Mouse (Mus musculus) heart, embryonic 10.5 days (tissue): ENCODE measurements around the gene Bpifb5. TPM values are rescaled to one million over a fixed set of nuclear protein-coding genes. Genes with fewer than 3 reads are reported as not detected.
"Not testable (repeated sequence)": the region's sequence is repeated elsewhere in the genome, so short reads cannot be mapped to it uniquely, and the experiment has no call there.

ENCODE experiments used
- DNase-seq: peaks from one replicate; pipeline ENCODE4 v3.0.0-alpha.2; 2017; ENCODE audit warnings: low spot score
- H3K27ac ChIP-seq: fragments of 300-500 bp; sonication (generic); 2 replicates; pipeline ENCODE4 v1.5.1; 2016; ENCODE audit warnings: mild to moderate bottlenecking
- H3K27me3 ChIP-seq: fragments of 300-500 bp; sonication (generic); 2 replicates; pipeline ENCODE4 v1.6.1; 2016; ENCODE audit warnings: mild to moderate bottlenecking; ENCODE audit not compliant: poor library complexity, insufficient read depth, severe bottlenecking
- H3K36me3 ChIP-seq: fragments of 300-500 bp; sonication (generic); 2 replicates; pipeline ENCODE4 v1.6.1; 2016; ENCODE audit warnings: mild to moderate bottlenecking, moderate library complexity
- H3K4me1 ChIP-seq: fragments of 300-500 bp; sonication (generic); 2 replicates; pipeline ENCODE4 v1.6.1; 2016; ENCODE audit warnings: mild to moderate bottlenecking
- H3K4me3 ChIP-seq: fragments of 300-500 bp; sonication (generic); 2 replicates; pipeline ENCODE4 v1.5.1; 2016; ENCODE audit warnings: mild to moderate bottlenecking, moderate library complexity
- H3K9me3 ChIP-seq: fragments of 300-500 bp; sonication (generic); 2 replicates; pipeline ENCODE4 v1.6.1; 2016; ENCODE audit warnings: mild to moderate bottlenecking, moderate library complexity
- WGBS: fragments of 180-500 bp; shearing (Covaris S2); methylation state at CpG from one replicate; pipeline ENCODE4 v1.1.7; 2016; 5-methylcytosine and 5-hydroxymethylcytosine counted together
- polyA plus RNA-seq: library from polyadenylated mRNA; unstranded; fragments of >200 nt; fragmentation: Nextera tagmentation; extraction: Ambion mirVana; gene quantifications from 2 replicates; pipeline ENCODE4 v1.2.1, GENCODE M21; 2016

The Bpifb5 gene
- polyA plus RNA-seq, 1 experiment from 2014 or later, result 0.51 TPM

GRCm38 (mm10) chr2:154255254-154255653, 31.7 kb downstream of the Bpifb5 start:
- not testable (repeated sequence) for DNase-seq, H3K4me3 ChIP-seq, H3K9me3 ChIP-seq, H3K36me3 ChIP-seq, H3K27me3 ChIP-seq, H3K27ac ChIP-seq, H3K4me1 ChIP-seq
- WGBS, result 86% methylated on average over 2 of the region's 4 CpGs

GRCm38 (mm10) chr2:154255770-154256169, 32.2 kb downstream of the Bpifb5 start:
- 67% methylated on average over 4 of the region's 4 CpGs for WGBS
- peak; percentile 52 for DNase-seq
- Histone ChIP-seq H3K36me3 (no peaks in the 10 kb centered on the region), H3K4me1 (no peaks in the 10 kb centered on the region), H3K27me3 (no peaks in the 10 kb centered on the region), H3K9me3 (no peaks in the 10 kb centered on the region), H3K4me3 (no peak overlapping the region), H3K27ac (no peak overlapping the region)

- 79% methylated on average over 5 of the region's 5 CpGs for WGBS
- not testable (repeated sequence) for DNase-seq, H3K36me3 ChIP-seq, H3K27ac ChIP-seq, H3K4me1 ChIP-seq, H3K27me3 ChIP-seq, H3K4me3 ChIP-seq, H3K9me3 ChIP-seq
These were observed 34.0 kb downstream of the Bpifb5 start, which contains the start of gene Bpifb9a for GRCm38 (mm10) chr2:154257554-154257953. TSS of gene Bpifb9a (plus strand) at chr2:154257854.

GRCm38 (mm10) chr2:154264397-154264796, 40.9 kb downstream of the Bpifb5 start:
- not testable (repeated sequence) for H3K4me1 ChIP-seq, H3K4me3 ChIP-seq, H3K36me3 ChIP-seq, H3K27me3 ChIP-seq, H3K27ac ChIP-seq, H3K9me3 ChIP-seq, DNase-seq
- WGBS, result 51% methylated on average over 3 of the region's 3 CpGs

Other genes with a start within 250 kb of the Bpifb5 start
- gene Bpifa6, start 248.8 kb upstream of the Bpifb5 start, polyA plus RNA-seq, result not detected in 2 replicates
- gene Bpifa2, start 215.5 kb upstream of the Bpifb5 start, polyA plus RNA-seq, result not detected in 2 replicates
- gene Bpifa3, start 93.4 kb upstream of the Bpifb5 start, polyA plus RNA-seq, result not detected in 2 replicates
- gene Bpifa1, start 80.9 kb upstream of the Bpifb5 start, polyA plus RNA-seq, result not detected in 2 replicates
- gene Bpifa5, start 61.1 kb upstream of the Bpifb5 start, polyA plus RNA-seq, result not detected in 2 replicates
- 0.39 TPM in 1 of 2 replicates, not detected in the other for gene Bpifb1, start 32.9 kb upstream of the Bpifb5 start, polyA plus RNA-seq
- gene Bpifb9a, start 34.1 kb downstream of the Bpifb5 start, polyA plus RNA-seq, result 0.07 TPM in 1 of 2 replicates, not detected in the other
- not detected in 2 replicates for gene Bpifb9b, start 83.5 kb downstream of the Bpifb5 start, polyA plus RNA-seq
- 15.7 and 18.7 TPM in 2 replicates for gene Cdk5rap1, start 149.3 kb downstream of the Bpifb5 start, polyA plus RNA-seq
- gene Snta1, start 184.4 kb downstream of the Bpifb5 start, polyA plus RNA-seq, result 28.1 and 42.0 TPM in 2 replicates
- 37.3 and 44.6 TPM in 2 replicates for gene Cbfa2t2, start 212.7 kb downstream of the Bpifb5 start, polyA plus RNA-seq